Mouse (Mus musculus) liver, embryonic 16.5 days (tissue): ENCODE measurements around the gene Best2. TPM values are rescaled to one million over a fixed set of nuclear protein-coding genes. Genes with fewer than 3 reads are reported as not detected.
A peak's percentile ranks its signal among the peaks of the same experiment; 100 is the strongest.

Source experiments
- ATAC-seq: fragments of 200-750 bp; cut with Nextera tagmentation; 2 replicates; pipeline ENCODE4 v1.8.0; 2017; ENCODE audit warnings: low read depth, mild to moderate bottlenecking, moderate number of reproducible peaks, moderate library complexity
- H3K27ac ChIP-seq: fragments of 300-500 bp; sonication (generic); 2 replicates; pipeline ENCODE4 v1.5.1; 2014; ENCODE audit warnings: mild to moderate bottlenecking, low read length
- H3K27me3 ChIP-seq: fragments of 300-500 bp; sonication (generic); 2 replicates; pipeline ENCODE4 v1.6.1; 2014; ENCODE audit warnings: low read depth, low read length, mixed read lengths; ENCODE audit not compliant: control insufficient read depth, insufficient read depth
- H3K36me3 ChIP-seq: fragments of 300-500 bp; sonication (generic); 2 replicates; pipeline ENCODE4 v1.6.1; 2014; ENCODE audit warnings: mild to moderate bottlenecking; ENCODE audit not compliant: control insufficient read depth, insufficient read depth
- H3K4me1 ChIP-seq: fragments of 300-500 bp; sonication (generic); 2 replicates; pipeline ENCODE4 v1.6.1; 2014; ENCODE audit warnings: low read depth, low read length, mixed read lengths; ENCODE audit not compliant: control insufficient read depth
- H3K4me2 ChIP-seq: fragments of 300-500 bp; sonication (generic); 2 replicates; pipeline ENCODE4 v1.6.1; 2014; ENCODE audit warnings: low read depth, low read length, mixed read lengths
- H3K4me3 ChIP-seq: fragments of 300-500 bp; sonication (generic); 2 replicates; pipeline ENCODE4 v1.5.1; 2014; ENCODE audit warnings: low read depth, mild to moderate bottlenecking, low read length
- H3K9ac ChIP-seq: fragments of 300-500 bp; sonication (generic); 2 replicates; pipeline ENCODE4 v1.6.1; 2014; ENCODE audit warnings: low read depth, low read length
- H3K9me3 ChIP-seq: fragments of 300-500 bp; sonication (generic); replicated peaks from 2 replicates; pipeline ENCODE4 v1.6.1; 2016; ENCODE audit warnings: low read length; ENCODE audit not compliant: control insufficient read depth
- WGBS: fragments of 180-500 bp; shearing (Covaris S2); extraction: QIAGEN DNeasy Blood & Tissue Kit; methylation state at CpG from one replicate; pipeline ENCODE4 v1.1.7; 2014; ENCODE audit not compliant: insufficient replicate concordance; 5-methylcytosine and 5-hydroxymethylcytosine counted together
- polyA plus RNA-seq: library from polyadenylated mRNA; unstranded; fragments of >200 nt; fragmentation: Nextera tagmentation; extraction: Ambion mirVana; gene quantifications from 2 replicates; pipeline ENCODE4 v1.2.1, GENCODE M21; 2015

The Best2 gene
- not detected in 2 replicates for polyA plus RNA-seq

- ATAC-seq: no peak
- H3K9ac ChIP-seq: no peak within 1 kb of the TSS
Observed at GRCm38 (mm10) chr8:85014431-85014830, at the start of gene Best2. Gene Best2, minus strand, starts transcription at chr8:85014531.

GRCm38 (mm10) chr8:85062603-85063002 lies 48.3 kb upstream of the Best2 start:
- peaks cover 10% of the 10 kb centered on the region for H3K4me1 ChIP-seq
- H3K9me3 ChIP-seq: no peaks in the 10 kb centered on the region
- WGBS: 83% methylated on average over 4 of the region's 4 CpGs
- H3K27ac ChIP-seq: no peak overlapping the region
- ATAC-seq: no peak
- H3K27me3 ChIP-seq: no peaks in the 10 kb centered on the region
- H3K36me3 ChIP-seq: no peaks in the 10 kb centered on the region
- H3K4me3 ChIP-seq: no peak overlapping the region
- no peak overlapping the region for H3K9ac ChIP-seq
- no peak overlapping the region for H3K4me2 ChIP-seq

More at GRCm38 (mm10) chr8:85014431-85014830, at the start of gene Best2:
- WGBS: 42% methylated on average over 2 of the region's 2 CpGs
- H3K4me2 ChIP-seq: peak within 1 kb of the TSS; percentile 41
- H3K9me3 ChIP-seq: no peaks in the 10 kb centered on the region
- no peak within 1 kb of the TSS for H3K4me3 ChIP-seq
- H3K4me1 ChIP-seq: no peaks in the 10 kb centered on the region
- peaks cover 35% of the 10 kb centered on the region for H3K27me3 ChIP-seq
- peaks cover 9% of the 10 kb centered on the region; the same call in 1 of the 2 replicates for H3K36me3 ChIP-seq
- no peak within 1 kb of the TSS for H3K27ac ChIP-seq

- under 1% methylated on average over 52 of the region's 53 CpGs for WGBS
- peak; percentile 84 for ATAC-seq
- H3K27ac ChIP-seq: no peak within 1 kb of the TSS; the same call in 1 of the 2 replicates
- peak within 1 kb of the TSS; percentile 82 for H3K4me3 ChIP-seq
- peaks cover 10% of the 10 kb centered on the region for H3K4me1 ChIP-seq
- H3K4me2 ChIP-seq: peak within 1 kb of the TSS; percentile 94
- H3K9ac ChIP-seq: peak within 1 kb of the TSS; percentile 68
- H3K36me3 ChIP-seq: peaks cover 13% of the 10 kb centered on the region
- no peaks in the 10 kb centered on the region for H3K27me3 ChIP-seq
- H3K9me3 ChIP-seq: no peaks in the 10 kb centered on the region
Observed at GRCm38 (mm10) chr8:85059879-85060616, 45.7 kb upstream of the Best2 start, which contains the start of gene Fbxw9. Gene Fbxw9, plus strand, starts transcription at chr8:85060055.

- Histone ChIP-seq H3K27me3 (no peaks in the 10 kb centered on the region), H3K4me2 (no peak overlapping the region), H3K4me3 (no peak overlapping the region), H3K9me3 (no peaks in the 10 kb centered on the region), H3K9ac (no peak overlapping the region), H3K4me1 (peaks cover 10% of the 10 kb centered on the region), H3K27ac (no peak overlapping the region), H3K36me3 (peaks cover 40% of the 10 kb centered on the region)
- 66% methylated on average over 7 of the region's 7 CpGs for WGBS
- ATAC-seq: no peak
Observed at GRCm38 (mm10) chr8:85057367-85057766, 43.0 kb upstream of the Best2 start.

- no peaks in the 10 kb centered on the region for H3K9me3 ChIP-seq
- no peak for ATAC-seq
- H3K9ac ChIP-seq: no peak overlapping the region
- no peak overlapping the region for H3K4me3 ChIP-seq
- H3K4me1 ChIP-seq: peaks cover 18% of the 10 kb centered on the region
- no peak overlapping the region for H3K4me2 ChIP-seq
- H3K27ac ChIP-seq: no peak overlapping the region
- 80% methylated on average over 6 of the region's 6 CpGs for WGBS
- peaks cover 75% of the 10 kb centered on the region for H3K36me3 ChIP-seq
- H3K27me3 ChIP-seq: no peaks in the 10 kb centered on the region
Observed at GRCm38 (mm10) chr8:85043619-85044018, 29.3 kb upstream of the Best2 start.

- under 1% methylated on average over 50 of the region's 57 CpGs for WGBS
- peak; percentile 19 for ATAC-seq
Observed at GRCm38 (mm10) chr8:85037681-85038531, 23.6 kb upstream of the Best2 start.

GRCm38 (mm10) chr8:85037366-85037680 lies 23.0 kb upstream of the Best2 start:
- peak overlapping the region; percentile 97 for H3K27ac ChIP-seq
- no peaks in the 10 kb centered on the region for H3K9me3 ChIP-seq
- WGBS: 0% methylated on average over 14 of the region's 14 CpGs
- H3K9ac ChIP-seq: peak overlapping the region; percentile 90
- peaks cover 53% of the 10 kb centered on the region for H3K4me1 ChIP-seq
- H3K4me3 ChIP-seq: peak overlapping the region; percentile 76
- H3K36me3 ChIP-seq: peaks cover 31% of the 10 kb centered on the region
- H3K4me2 ChIP-seq: peak overlapping the region; percentile 90
- peak; percentile 9 for ATAC-seq
- no peaks in the 10 kb centered on the region for H3K27me3 ChIP-seq

More at GRCm38 (mm10) chr8:85037681-85038531, 23.6 kb upstream of the Best2 start:
- peaks cover 28% of the 10 kb centered on the region for H3K36me3 ChIP-seq
- H3K9me3 ChIP-seq: no peaks in the 10 kb centered on the region
- H3K4me2 ChIP-seq: peak overlapping the region; percentile 90
- H3K27ac ChIP-seq: peak overlapping the region; percentile 97
- no peaks in the 10 kb centered on the region for H3K27me3 ChIP-seq
- peak overlapping the region; percentile 90 for H3K9ac ChIP-seq
- peaks cover 51% of the 10 kb centered on the region for H3K4me1 ChIP-seq
- peak overlapping the region; percentile 76 for H3K4me3 ChIP-seq

GRCm38 (mm10) chr8:85036718-85037365 lies 22.5 kb upstream of the Best2 start, which contains the start of gene Tnpo2:
Gene Tnpo2, plus strand, starts transcription at chr8:85036915.
- Histone ChIP-seq H3K4me2 (peak within 1 kb of the TSS; percentile 90), H3K4me3 (peak within 1 kb of the TSS; percentile 76), H3K36me3 (peaks cover 33% of the 10 kb centered on the region), H3K27ac (peak within 1 kb of the TSS; percentile 97), H3K27me3 (no peaks in the 10 kb centered on the region), H3K9me3 (no peaks in the 10 kb centered on the region), H3K4me1 (peaks cover 53% of the 10 kb centered on the region), H3K9ac (peak within 1 kb of the TSS; percentile 90)
- ATAC-seq: peak; percentile 91
- under 1% methylated on average over 58 of the region's 59 CpGs for WGBS
